Mouse (Mus musculus): ENCODE results near the gene Il1rl1. TPM values are rescaled to one million over a fixed set of nuclear protein-coding genes. Genes with fewer than 3 reads are reported as not detected.

The Il1rl1 gene
- polyA plus RNA-seq, 1 experiment from 2014 or later: 0.70 TPM

DNA sequence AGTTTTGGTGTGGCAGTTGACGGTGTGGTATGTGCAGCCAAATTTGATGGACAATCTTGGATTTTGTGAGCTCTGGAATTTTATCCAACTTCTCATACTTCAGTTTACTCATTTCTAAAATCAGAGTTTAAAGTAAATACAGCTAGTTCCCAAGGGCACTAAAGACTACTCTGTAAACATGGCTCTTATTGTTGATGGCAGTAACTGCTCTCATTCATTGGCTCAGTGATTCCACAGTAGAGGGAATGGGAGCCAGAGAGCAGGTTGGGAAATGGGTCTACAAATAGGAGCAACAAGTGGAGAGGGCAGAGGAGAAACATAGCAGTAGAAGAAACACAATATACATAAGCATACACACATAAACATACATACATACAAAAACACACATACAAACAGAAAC, 70.3 kb downstream of the Il1rl1 start:
- H3K4me2 ChIP-seq: no peak overlapping the region
- H3K9ac ChIP-seq: no peak overlapping the region
- no peaks in the 10 kb centered on the region for H3K36me3 ChIP-seq
- ATAC-seq (ENCODE audit: borderline replicate concordance, extremely low read depth, low FRiP score, low TSS enrichment): no peak
- H3K9me3 ChIP-seq: no peaks in the 10 kb centered on the region
- WGBS: 56% methylated on average over 1 of the region's 1 CpGs
- H3K4me3 ChIP-seq: no peak overlapping the region
- H3K4me1 ChIP-seq: no peaks in the 10 kb centered on the region
- no peak overlapping the region for H3K27ac ChIP-seq
- no peaks in the 10 kb centered on the region for H3K27me3 ChIP-seq

- H3K36me3 ChIP-seq: no peaks in the 10 kb centered on the region
- no peak overlapping the region for H3K27ac ChIP-seq
- no peaks in the 10 kb centered on the region for H3K9me3 ChIP-seq
- ATAC-seq (ENCODE audit: borderline replicate concordance, extremely low read depth, low FRiP score, low TSS enrichment): no peak
- no peak overlapping the region for H3K4me3 ChIP-seq
- 74% methylated on average over 4 of the region's 4 CpGs for WGBS
- H3K4me1 ChIP-seq: no peaks in the 10 kb centered on the region
- H3K4me2 ChIP-seq: no peak overlapping the region
- H3K27me3 ChIP-seq: no peaks in the 10 kb centered on the region
- H3K9ac ChIP-seq: no peak overlapping the region
These were observed 71.8 kb downstream of the Il1rl1 start for GRCm38 (mm10) chr1:40501126-40501525.

GRCm38 (mm10) chr1:40501546-40502398, 72.4 kb downstream of the Il1rl1 start:
- Histone ChIP-seq H3K27me3 (no peaks in the 10 kb centered on the region), H3K36me3 (no peaks in the 10 kb centered on the region), H3K4me2 (no peak overlapping the region), H3K4me1 (no peaks in the 10 kb centered on the region), H3K9ac (no peak overlapping the region), H3K9me3 (no peaks in the 10 kb centered on the region), H3K27ac (no peak overlapping the region), H3K4me3 (no peak overlapping the region)
- no peak for ATAC-seq (ENCODE audit: borderline replicate concordance, extremely low read depth, low FRiP score, low TSS enrichment)
- WGBS: 73% methylated on average over 11 of the region's 11 CpGs

- Histone ChIP-seq H3K36me3 (no peaks in the 10 kb centered on the region), H3K9ac (no peak overlapping the region), H3K4me1 (no peaks in the 10 kb centered on the region), H3K4me3 (no peak overlapping the region), H3K4me2 (no peak overlapping the region), H3K9me3 (no peaks in the 10 kb centered on the region), H3K27me3 (no peaks in the 10 kb centered on the region), H3K27ac (no peak overlapping the region)
- no peak for ATAC-seq (ENCODE audit: borderline replicate concordance, extremely low read depth, low FRiP score, low TSS enrichment)
- 64% methylated on average over 5 of the region's 5 CpGs for WGBS
These were observed 75.2 kb downstream of the Il1rl1 start for GRCm38 (mm10) chr1:40504548-40504947.

Other genes with a start within 250 kb of the Il1rl1 start
- 9.7 and 10.9 TPM in 2 replicates for gene Il1r1, start 204.5 kb upstream of the Il1rl1 start, polyA plus RNA-seq (2015; fragmentation: Nextera tagmentation; extraction: Ambion mirVana)
- gene Il1rl2, start 105.0 kb upstream of the Il1rl1 start, polyA plus RNA-seq (2015; fragmentation: Nextera tagmentation; extraction: Ambion mirVana): 11.1 and 13.0 TPM in 2 replicates
- gene Il18r1, start 36.0 kb downstream of the Il1rl1 start, polyA plus RNA-seq (2015; fragmentation: Nextera tagmentation; extraction: Ambion mirVana): 3.0 and 3.3 TPM in 2 replicates
- gene Il18rap, start 85.8 kb downstream of the Il1rl1 start, polyA plus RNA-seq (2015; fragmentation: Nextera tagmentation; extraction: Ambion mirVana): 0.17 and 0.21 TPM in 2 replicates
- gene Slc9a4, start 150.5 kb downstream of the Il1rl1 start, polyA plus RNA-seq (2015; fragmentation: Nextera tagmentation; extraction: Ambion mirVana): not detected in 2 replicates

All from lung, embryonic 15.5 days (tissue).